32 mouse cellular contexts compared by ENCODE assay signal in the genomic region with DNA sequence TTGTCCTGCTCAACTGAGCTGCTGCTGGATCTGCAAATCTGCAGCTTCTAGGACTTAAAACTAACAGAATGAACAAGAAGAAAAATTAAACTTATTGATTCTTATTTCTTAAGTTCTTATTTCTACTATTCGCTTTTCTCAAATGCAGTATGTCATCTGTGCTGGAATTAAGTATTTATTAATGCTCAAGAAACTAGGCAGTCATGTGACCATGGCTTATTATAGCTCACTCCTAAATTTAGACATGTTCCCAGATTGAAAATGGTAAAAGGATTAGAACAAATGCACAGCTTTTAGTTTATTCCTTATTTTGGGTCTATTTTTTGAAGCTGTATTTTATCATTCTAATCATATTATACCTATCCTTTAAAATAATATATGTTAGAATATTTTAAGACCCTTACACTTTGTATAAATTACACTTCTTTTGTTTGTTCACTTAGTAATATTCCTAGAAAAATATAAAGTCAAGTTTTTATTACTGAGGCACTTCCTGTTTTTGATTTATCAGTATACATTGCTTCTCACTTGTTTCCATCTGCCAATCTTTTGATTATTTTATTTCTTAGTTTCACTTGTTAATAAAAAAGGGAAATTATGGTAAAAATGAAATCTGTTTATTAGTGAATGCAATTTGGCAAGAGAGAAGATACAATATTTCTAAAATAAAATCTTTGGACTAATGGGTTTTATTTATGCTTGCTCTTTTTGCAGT. TPM values are rescaled to one million over a fixed set of nuclear protein-coding genes. Genes with fewer than 3 reads are reported as not detected.
"Had no signal": no experiment of that assay in that cellular context is flagged by ENCODE, and none has a peak within 500 bp of the region (broad histone marks: within the 10 kb centered on the region; RNA-seq: fewer than 3 reads in every experiment).

No protein-coding gene starts in this region.

- H3K4me1 ChIP-seq: embryonic facial prominence, embryonic 10.5 days; embryonic facial prominence, embryonic 12.5 days; embryonic facial prominence, embryonic 13.5 days; embryonic facial prominence, embryonic 15.5 days; forebrain, embryonic 12.5 days; forebrain, embryonic 15.5 days had no signal

- DNase-seq: cerebellum, adult 8-10 months; cerebellum, adult 9-11 months; cerebellum, postnatal 10 days; cerebellum, postnatal 14 days; cerebellum, postnatal 25 days; cerebellum, postnatal 36 days; embryo, embryonic 11 days; forebrain, postnatal 0 days; gastrocnemius, adult 2 months; gastrocnemius, postnatal 10 days; gastrocnemius, postnatal 14 days; gastrocnemius, postnatal 25 days; gastrocnemius, postnatal 36 days; heart, adult 11 months; heart, adult 18-20 months; heart, adult 2 months had no signal

- H3K27me3 ChIP-seq: embryonic facial prominence, embryonic 12.5 days; forebrain, embryonic 12.5 days; forebrain, embryonic 13.5 days; forebrain, embryonic 15.5 days had no signal

- H3K4me2 ChIP-seq: embryonic facial prominence, embryonic 12.5 days; embryonic facial prominence, embryonic 13.5 days; embryonic facial prominence, embryonic 15.5 days; forebrain, embryonic 12.5 days; forebrain, embryonic 13.5 days; forebrain, embryonic 15.5 days had no signal

- H3K27ac ChIP-seq: embryonic facial prominence, embryonic 10.5 days; embryonic facial prominence, embryonic 12.5 days; embryonic facial prominence, embryonic 13.5 days; embryonic facial prominence, embryonic 15.5 days; forebrain, embryonic 10.5 days; forebrain, embryonic 12.5 days; forebrain, embryonic 13.5 days; forebrain, embryonic 15.5 days; gastrocnemius, adult 2 months; heart, adult 2 months had no signal

- H3K9me3 ChIP-seq: embryonic facial prominence, embryonic 10.5 days; embryonic facial prominence, embryonic 12.5 days; embryonic facial prominence, embryonic 13.5 days; embryonic facial prominence, embryonic 15.5 days; forebrain, embryonic 10.5 days; forebrain, embryonic 12.5 days; forebrain, embryonic 13.5 days; forebrain, embryonic 15.5 days had no signal

- ATAC-seq: forebrain, embryonic 13.5 days; forebrain, embryonic 14.5 days; forebrain, embryonic 15.5 days; forebrain, embryonic 16.5 days; forebrain, postnatal 0 days had no signal

- H3K36me3 ChIP-seq: embryonic facial prominence, embryonic 10.5 days; embryonic facial prominence, embryonic 12.5 days; embryonic facial prominence, embryonic 13.5 days; embryonic facial prominence, embryonic 15.5 days; forebrain, embryonic 10.5 days; forebrain, embryonic 12.5 days; forebrain, embryonic 15.5 days had no signal

- H3K9ac ChIP-seq: embryonic facial prominence, embryonic 12.5 days; embryonic facial prominence, embryonic 13.5 days; embryonic facial prominence, embryonic 15.5 days; forebrain, embryonic 12.5 days; forebrain, embryonic 13.5 days; forebrain, embryonic 15.5 days; forebrain, postnatal 0 days had no signal

- H3K4me3 ChIP-seq: embryonic facial prominence, embryonic 10.5 days; embryonic facial prominence, embryonic 12.5 days; embryonic facial prominence, embryonic 13.5 days; embryonic facial prominence, embryonic 15.5 days; erythroblast, embryonic 14.5 days; forebrain, embryonic 10.5 days; forebrain, embryonic 12.5 days; forebrain, embryonic 13.5 days; forebrain, embryonic 15.5 days; gastrocnemius, adult 2 months; heart, adult 2 months had no signal

RNA-seq across cellular contexts. Expression of a gene that starts 20.9 kb away (rescaled TPM):
- total RNA-seq: common myeloid progenitor, adult 5-6 weeks; gastrocnemius, adult 18-20 months; gastrocnemius, adult 2 months; gastrocnemius, adult 8-10 months; gastrocnemius, postnatal 25 days; gastrocnemius, postnatal 36 days; heart, adult 18-20 months; heart, adult 8-10 months had no signal
- polyA plus RNA-seq: erythroblast, embryonic 14.5 days; gonadal fat pad, adult 2 months; heart, adult 2 months had no signal
